In the genomic region with DNA sequence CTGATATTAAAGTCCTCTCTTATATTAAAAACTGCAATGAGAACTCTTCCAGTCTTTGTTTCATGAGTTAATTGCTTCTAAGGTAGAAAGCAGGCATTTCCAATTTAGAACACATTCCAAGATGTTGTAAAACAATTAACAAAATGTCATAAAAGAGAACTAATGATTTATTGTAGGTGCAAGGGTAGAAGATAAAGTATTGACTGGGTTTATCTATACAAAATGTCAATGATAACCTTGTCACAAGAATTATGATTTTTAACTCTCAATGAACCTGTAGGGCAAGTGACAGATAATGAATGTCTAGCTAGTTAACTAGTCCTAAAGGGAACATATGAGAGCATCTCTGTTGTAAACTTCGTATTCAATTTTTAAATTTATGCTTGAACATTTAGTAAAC, we compare ENCODE assay signal across 23 mouse cellular contexts.
"Had no signal": no experiment of that assay in that cellular context is flagged by ENCODE, and none has a peak within 500 bp of the region (broad histone marks: within the 10 kb centered on the region; RNA-seq: fewer than 3 reads in every experiment).

No protein-coding gene starts in this region.

- H3K27ac ChIP-seq: limb, embryonic 10.5 days; limb, embryonic 12.5 days; limb, embryonic 13.5 days; limb, embryonic 15.5 days; liver, embryonic 12.5 days; liver, embryonic 13.5 days; liver, embryonic 14.5 days; liver, embryonic 15.5 days; lung, embryonic 15.5 days; macrophage; midbrain, embryonic 10.5 days; midbrain, embryonic 12.5 days; midbrain, embryonic 13.5 days; midbrain, embryonic 15.5 days; neural tube, embryonic 12.5 days had no signal

- H3K36me3 ChIP-seq: limb, embryonic 10.5 days; limb, embryonic 12.5 days; limb, embryonic 13.5 days; limb, embryonic 15.5 days; liver, embryonic 12.5 days; liver, embryonic 13.5 days; liver, embryonic 15.5 days; lung, embryonic 15.5 days; midbrain, embryonic 10.5 days; midbrain, embryonic 12.5 days; midbrain, embryonic 13.5 days; midbrain, embryonic 15.5 days; neural tube, embryonic 12.5 days had no signal

- H3K4me2 ChIP-seq: limb, embryonic 12.5 days; limb, embryonic 13.5 days; limb, embryonic 15.5 days; liver, embryonic 11.5 days; liver, embryonic 12.5 days; liver, embryonic 13.5 days; liver, embryonic 15.5 days; lung, embryonic 14.5 days; lung, embryonic 15.5 days; midbrain, embryonic 11.5 days; midbrain, embryonic 12.5 days; midbrain, embryonic 13.5 days; midbrain, embryonic 15.5 days; neural tube, embryonic 12.5 days had no signal

- ATAC-seq: liver, embryonic 12.5 days; liver, postnatal 0 days; lung, postnatal 0 days; midbrain, embryonic 13.5 days; midbrain, embryonic 15.5 days; midbrain, embryonic 16.5 days had no signal

- H3K9ac ChIP-seq: limb, embryonic 12.5 days; limb, embryonic 13.5 days; limb, embryonic 15.5 days; liver, embryonic 12.5 days; liver, embryonic 13.5 days; liver, embryonic 14.5 days; liver, embryonic 15.5 days; liver, postnatal 0 days; lung, embryonic 14.5 days; lung, embryonic 15.5 days; midbrain, embryonic 12.5 days; midbrain, embryonic 13.5 days; midbrain, embryonic 15.5 days; neural tube, embryonic 12.5 days had no signal

- H3K4me3 ChIP-seq: limb, embryonic 10.5 days; limb, embryonic 12.5 days; limb, embryonic 13.5 days; limb, embryonic 15.5 days; liver, embryonic 12.5 days; liver, embryonic 13.5 days; liver, embryonic 15.5 days; lung, embryonic 15.5 days; megakaryocyte, embryonic 14.5 days; midbrain, embryonic 10.5 days; midbrain, embryonic 12.5 days; midbrain, embryonic 13.5 days; midbrain, embryonic 15.5 days; myocyte; neural tube, embryonic 12.5 days had no signal

- H3K9me3 ChIP-seq: limb, embryonic 10.5 days; limb, embryonic 12.5 days; limb, embryonic 13.5 days; limb, embryonic 15.5 days; liver, embryonic 12.5 days; liver, embryonic 13.5 days; liver, embryonic 15.5 days; lung, embryonic 15.5 days; midbrain, embryonic 10.5 days; midbrain, embryonic 12.5 days; midbrain, embryonic 13.5 days; midbrain, embryonic 15.5 days; neural tube, embryonic 12.5 days had no signal

- H3K27me3 ChIP-seq: limb, embryonic 12.5 days; limb, embryonic 13.5 days; limb, embryonic 15.5 days; liver, embryonic 12.5 days; liver, embryonic 13.5 days; liver, embryonic 15.5 days; lung, embryonic 15.5 days; megakaryocyte, embryonic 14.5 days; midbrain, embryonic 12.5 days; midbrain, embryonic 13.5 days; midbrain, embryonic 15.5 days; neural tube, embryonic 12.5 days had no signal

- H3K4me1 ChIP-seq: limb, embryonic 10.5 days; limb, embryonic 12.5 days; limb, embryonic 13.5 days; limb, embryonic 15.5 days; liver, embryonic 12.5 days; liver, embryonic 13.5 days; liver, embryonic 15.5 days; lung, embryonic 15.5 days; megakaryocyte, embryonic 14.5 days; midbrain, embryonic 10.5 days; midbrain, embryonic 12.5 days; midbrain, embryonic 13.5 days; midbrain, embryonic 15.5 days; neural tube, embryonic 12.5 days had no signal
